Mouse (Mus musculus) liver, embryonic 12.5 days (tissue): Measurements from ENCODE around the gene Nsg2. TPM values are rescaled to one million over a fixed set of nuclear protein-coding genes. Genes with fewer than 3 reads are reported as not detected.
"Not testable (repeated sequence)": the region's sequence is repeated elsewhere in the genome, so short reads cannot be mapped to it uniquely, and the experiment has no call there.

Experiments
- ATAC-seq: fragments of 200-750 bp; cut with Nextera tagmentation; 2 replicates; pipeline ENCODE4 v1.8.0; 2017; ENCODE audit warnings: moderate number of reproducible peaks, mild to moderate bottlenecking, moderate library complexity
- H3K27ac ChIP-seq: fragments of 300-500 bp; sonication (generic); 2 replicates; pipeline ENCODE4 v1.5.1; 2016; ENCODE audit warnings: mild to moderate bottlenecking
- H3K27me3 ChIP-seq: fragments of 300-500 bp; sonication (generic); replicated peaks from 2 replicates; pipeline ENCODE4 v1.6.1; 2016; ENCODE audit warnings: mild to moderate bottlenecking, moderate library complexity
- H3K36me3 ChIP-seq: fragments of 300-500 bp; sonication (generic); 2 replicates; pipeline ENCODE4 v1.6.1; 2016; ENCODE audit warnings: mild to moderate bottlenecking, moderate library complexity
- H3K4me1 ChIP-seq: fragments of 300-500 bp; sonication (generic); 2 replicates; pipeline ENCODE4 v1.6.1; 2016
- H3K4me2 ChIP-seq: fragments of 300-500 bp; sonication (generic); 2 replicates; pipeline ENCODE4 v1.6.1; 2016; ENCODE audit warnings: mild to moderate bottlenecking, moderate library complexity
- H3K4me3 ChIP-seq: fragments of 300-500 bp; sonication (generic); 2 replicates; pipeline ENCODE4 v1.5.1; 2016; ENCODE audit warnings: mild to moderate bottlenecking, moderate library complexity
- H3K9ac ChIP-seq: fragments of 300-500 bp; sonication (generic); 2 replicates; pipeline ENCODE4 v1.6.1; 2016; ENCODE audit warnings: mild to moderate bottlenecking, moderate library complexity
- H3K9me3 ChIP-seq: fragments of 300-500 bp; sonication (generic); replicated peaks from 2 replicates; pipeline ENCODE4 v1.6.1; 2016; ENCODE audit warnings: mild to moderate bottlenecking, moderate library complexity
- WGBS: fragments of 180-500 bp; shearing (Covaris S2); methylation state at CpG from one replicate; pipeline ENCODE4 v1.1.7; 2016; ENCODE audit not compliant: insufficient replicate concordance; 5-methylcytosine and 5-hydroxymethylcytosine counted together
- polyA plus RNA-seq: library from polyadenylated mRNA; unstranded; fragments of >200 nt; fragmentation: Nextera tagmentation; extraction: Ambion mirVana; gene quantifications from 2 replicates; pipeline ENCODE4 v1.2.1, GENCODE M21; 2016

Nsg2 gene
- polyA plus RNA-seq, 1 experiment from 2014 or later: 0.17 TPM

DNA sequence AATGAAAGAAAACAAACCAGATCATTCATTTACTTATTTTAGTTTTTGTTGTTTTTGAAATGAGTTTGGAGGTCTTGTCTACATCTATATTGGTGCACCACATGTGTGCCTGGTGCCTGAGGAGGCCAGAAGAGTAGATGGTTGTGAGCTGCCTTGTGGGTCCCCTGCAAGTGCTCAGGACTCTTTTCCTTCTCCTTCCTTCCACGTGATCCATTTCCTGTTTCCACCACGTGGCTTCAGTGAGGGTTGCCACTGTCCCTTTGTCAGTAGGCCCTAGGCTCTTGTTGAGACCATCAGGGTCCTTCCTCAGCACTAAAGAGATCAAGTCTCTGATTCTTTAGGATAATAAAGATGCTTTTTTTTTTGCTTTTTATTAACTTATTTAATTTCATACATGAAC is 15.5 kb upstream of the Nsg2 start:
- no peak overlapping the region for H3K27ac ChIP-seq
- H3K27me3 ChIP-seq: no peaks in the 10 kb centered on the region
- WGBS: 7% methylated on average over 2 of the region's 2 CpGs
- H3K4me3 ChIP-seq: no peak overlapping the region
- H3K4me1 ChIP-seq: no peaks in the 10 kb centered on the region
- H3K9ac ChIP-seq: no peak overlapping the region
- no peak overlapping the region for H3K4me2 ChIP-seq
- ATAC-seq: no peak
- no peaks in the 10 kb centered on the region; the same call in 1 of the 2 replicates for H3K9me3 ChIP-seq
- H3K36me3 ChIP-seq: no peaks in the 10 kb centered on the region

- Histone ChIP-seq H3K4me2 (no peak overlapping the region), H3K4me3 (no peak overlapping the region), H3K4me1 (no peaks in the 10 kb centered on the region), H3K36me3 (no peaks in the 10 kb centered on the region), H3K9ac (no peak overlapping the region), H3K27ac (no peak overlapping the region), H3K9me3 (no peaks in the 10 kb centered on the region), H3K27me3 (no peaks in the 10 kb centered on the region; the same call in 1 of the 2 replicates)
- 65% methylated on average over 3 of the region's 3 CpGs for WGBS
- no peak for ATAC-seq
These were observed 7.7 kb upstream of the Nsg2 start for GRCm38 (mm10) chr11:31992535-31992934.

DNA sequence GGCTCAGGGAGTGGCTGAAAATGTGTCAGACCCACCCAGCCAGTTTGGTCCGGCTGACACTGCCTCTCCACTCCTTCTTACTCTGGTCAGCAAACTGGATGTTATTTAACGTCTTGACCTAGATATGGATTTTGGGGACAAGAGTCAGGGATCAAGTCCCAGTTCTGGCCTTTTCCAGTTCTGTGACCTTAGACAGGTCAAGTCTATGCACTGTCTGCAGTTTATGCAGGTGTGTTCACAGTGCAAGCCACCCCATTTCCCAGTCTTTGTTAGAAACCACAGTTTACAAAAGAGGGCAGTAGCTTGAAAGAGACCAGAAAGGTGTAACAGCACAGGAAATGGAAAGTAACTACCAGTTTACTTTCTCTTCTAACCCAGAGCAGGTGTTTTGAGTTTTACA is 547 bp upstream of the Nsg2 start:
- Histone ChIP-seq H3K4me2 (no peak overlapping the region), H3K9me3 (no peaks in the 10 kb centered on the region), H3K4me1 (no peaks in the 10 kb centered on the region), H3K9ac (no peak overlapping the region), H3K27ac (no peak overlapping the region), H3K36me3 (no peaks in the 10 kb centered on the region), H3K4me3 (no peak overlapping the region), H3K27me3 (peaks cover 35% of the 10 kb centered on the region)
- ATAC-seq: no peak
- WGBS: 46% methylated on average over 2 of the region's 2 CpGs

GRCm38 (mm10) chr11:32001181-32001910 is 1.1 kb downstream of the Nsg2 start:
- Histone ChIP-seq H3K4me2 (no peak overlapping the region), H3K9me3 (no peaks in the 10 kb centered on the region), H3K4me1 (no peaks in the 10 kb centered on the region), H3K9ac (no peak overlapping the region), H3K27ac (no peak overlapping the region), H3K27me3 (peaks cover 35% of the 10 kb centered on the region), H3K4me3 (no peak overlapping the region), H3K36me3 (no peaks in the 10 kb centered on the region)
- 9% methylated on average over 11 of the region's 11 CpGs for WGBS
- ATAC-seq: no peak

GRCm38 (mm10) chr11:32002670-32003072 is 2.4 kb downstream of the Nsg2 start:
- H3K4me1 ChIP-seq: no peaks in the 10 kb centered on the region
- no peak overlapping the region for H3K9ac ChIP-seq
- no peak overlapping the region for H3K27ac ChIP-seq
- H3K27me3 ChIP-seq: peaks cover 35% of the 10 kb centered on the region
- no peaks in the 10 kb centered on the region for H3K36me3 ChIP-seq
- 0 out of 2 replicates have a peak, but pooled peaks cover 7% of the 10 kb centered on the region for H3K9me3 ChIP-seq
- H3K4me3 ChIP-seq: no peak overlapping the region
- no peak overlapping the region for H3K4me2 ChIP-seq
- ATAC-seq: no peak
- 8% methylated on average over 5 of the region's 5 CpGs for WGBS

DNA sequence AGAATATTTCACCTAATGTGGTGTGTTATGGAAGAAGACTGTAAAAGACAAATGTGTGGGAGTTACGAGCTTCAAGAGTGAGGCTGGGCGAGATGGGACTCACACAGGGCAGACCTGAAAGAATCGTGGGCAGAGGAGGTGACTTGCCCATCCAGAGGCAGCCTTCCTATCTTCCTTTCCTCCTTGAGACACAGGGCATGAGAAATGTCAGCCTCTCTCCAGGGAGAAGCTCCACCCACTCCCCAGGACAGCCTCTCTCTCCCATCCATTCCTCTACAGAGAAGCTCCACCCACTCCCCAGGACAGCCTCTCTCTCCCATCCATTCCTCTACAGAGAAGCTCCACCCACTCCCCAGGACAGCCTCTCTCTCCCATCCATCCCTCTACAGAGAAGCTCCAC is 7.8 kb downstream of the Nsg2 start:
- WGBS: 54% methylated on average over 3 of the region's 3 CpGs
- not testable (repeated sequence) for H3K4me3 ChIP-seq, H3K9me3 ChIP-seq, H3K27me3 ChIP-seq, H3K4me2 ChIP-seq, H3K27ac ChIP-seq, H3K9ac ChIP-seq, H3K4me1 ChIP-seq, H3K36me3 ChIP-seq, ATAC-seq

DNA sequence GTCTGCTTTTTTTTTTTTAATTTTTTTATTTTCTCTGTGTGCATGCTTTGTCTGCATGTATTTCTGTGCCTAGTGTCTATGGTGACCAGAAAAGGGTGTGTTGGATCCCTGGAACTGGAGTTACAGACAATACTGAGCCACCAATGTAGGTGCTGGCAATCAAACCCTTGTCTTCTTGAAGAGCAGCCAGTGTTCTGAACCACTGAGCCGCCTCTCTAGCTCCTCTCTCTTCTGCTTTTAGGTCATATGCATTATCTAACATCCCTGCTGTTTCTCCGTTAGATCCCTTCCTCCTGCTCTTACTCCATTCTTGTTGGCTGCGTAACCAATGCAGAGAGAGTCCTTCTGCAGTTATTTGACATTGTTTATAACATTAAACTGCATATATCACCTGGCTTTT is 8.6 kb downstream of the Nsg2 start:
- H3K27me3 ChIP-seq: no peaks in the 10 kb centered on the region
- H3K9me3 ChIP-seq: 0 out of 2 replicates have a peak, but pooled peaks cover 7% of the 10 kb centered on the region
- no peak overlapping the region for H3K9ac ChIP-seq
- H3K4me1 ChIP-seq: 0 out of 2 replicates have a peak, but pooled peaks cover 3% of the 10 kb centered on the region
- H3K27ac ChIP-seq: no peak overlapping the region
- WGBS: 51% methylated on average over 3 of the region's 3 CpGs
- no peak overlapping the region for H3K4me2 ChIP-seq
- no peaks in the 10 kb centered on the region for H3K36me3 ChIP-seq
- ATAC-seq: no peak
- H3K4me3 ChIP-seq: no peak overlapping the region

DNA sequence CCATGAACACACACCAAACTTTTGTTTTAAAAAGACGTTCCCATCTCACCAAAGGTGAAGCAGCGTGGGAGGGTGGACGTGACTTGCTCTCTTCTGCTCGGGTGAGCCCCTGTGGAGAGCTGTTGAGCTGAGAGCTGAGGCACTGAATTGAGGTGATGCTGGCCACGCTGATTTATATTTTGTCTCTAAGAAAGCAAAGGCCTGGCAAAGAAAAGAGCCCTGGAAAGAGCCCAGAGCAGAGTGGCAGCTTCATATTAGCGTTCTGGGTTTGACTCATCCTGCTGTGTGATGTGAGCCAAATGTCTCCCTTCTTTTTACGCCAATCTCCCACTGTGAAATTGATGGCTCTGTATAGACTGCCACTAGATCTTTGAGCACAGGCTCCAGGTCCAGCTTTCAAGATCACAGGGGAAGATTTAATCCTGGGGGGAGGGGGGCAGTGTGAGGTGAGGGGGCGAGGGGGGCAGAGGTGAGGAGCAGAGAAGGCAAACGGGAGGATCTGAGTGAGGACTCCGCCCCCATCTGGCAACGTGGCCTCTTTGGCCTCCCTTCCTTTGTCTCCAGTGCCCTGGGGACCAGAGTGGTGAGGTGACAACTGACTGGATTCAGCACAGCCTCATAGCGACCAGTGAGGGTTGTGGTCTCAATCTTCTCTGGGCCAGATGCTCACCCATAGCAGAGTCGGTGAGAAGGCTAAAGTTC is 9.8 kb downstream of the Nsg2 start:
- no peaks in the 10 kb centered on the region for H3K27me3 ChIP-seq

DNA sequence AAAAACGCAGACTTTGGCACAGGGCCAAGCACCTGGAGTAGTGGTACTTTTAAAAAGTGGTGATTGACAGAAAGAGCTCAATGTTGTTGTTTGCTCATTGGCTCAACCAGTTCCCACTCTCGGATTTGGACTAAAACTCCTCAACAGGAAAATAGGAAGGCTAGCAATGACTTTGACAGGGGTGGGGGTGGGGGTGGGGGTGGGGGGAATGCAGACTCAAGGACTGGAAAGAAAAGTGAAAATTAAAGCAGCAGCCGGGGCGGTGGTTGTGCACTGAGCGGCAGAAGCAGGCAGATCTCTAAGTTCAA is 10.4 kb downstream of the Nsg2 start:
- Histone ChIP-seq H3K4me3 (no peak overlapping the region), H3K9ac (no peak overlapping the region), H3K27ac (no peak overlapping the region), H3K27me3 (no peaks in the 10 kb centered on the region), H3K36me3 (no peaks in the 10 kb centered on the region), H3K4me1 (0 out of 2 replicates have a peak, but pooled peaks cover 3% of the 10 kb centered on the region), H3K9me3 (0 out of 2 replicates have a peak, but pooled peaks cover 7% of the 10 kb centered on the region), H3K4me2 (no peak overlapping the region)
- WGBS: 61% methylated on average over 5 of the region's 5 CpGs
- ATAC-seq: no peak

More for the DNA sequence above, 9.8 kb downstream of the Nsg2 start:
- Histone ChIP-seq H3K4me2 (no peak overlapping the region), H3K36me3 (no peaks in the 10 kb centered on the region), H3K9ac (no peak overlapping the region), H3K9me3 (0 out of 2 replicates have a peak, but pooled peaks cover 7% of the 10 kb centered on the region), H3K4me3 (no peak overlapping the region), H3K27ac (no peak overlapping the region), H3K4me1 (0 out of 2 replicates have a peak, but pooled peaks cover 3% of the 10 kb centered on the region)
- WGBS: 47% methylated on average over 13 of the region's 13 CpGs
- ATAC-seq: no peak

DNA sequence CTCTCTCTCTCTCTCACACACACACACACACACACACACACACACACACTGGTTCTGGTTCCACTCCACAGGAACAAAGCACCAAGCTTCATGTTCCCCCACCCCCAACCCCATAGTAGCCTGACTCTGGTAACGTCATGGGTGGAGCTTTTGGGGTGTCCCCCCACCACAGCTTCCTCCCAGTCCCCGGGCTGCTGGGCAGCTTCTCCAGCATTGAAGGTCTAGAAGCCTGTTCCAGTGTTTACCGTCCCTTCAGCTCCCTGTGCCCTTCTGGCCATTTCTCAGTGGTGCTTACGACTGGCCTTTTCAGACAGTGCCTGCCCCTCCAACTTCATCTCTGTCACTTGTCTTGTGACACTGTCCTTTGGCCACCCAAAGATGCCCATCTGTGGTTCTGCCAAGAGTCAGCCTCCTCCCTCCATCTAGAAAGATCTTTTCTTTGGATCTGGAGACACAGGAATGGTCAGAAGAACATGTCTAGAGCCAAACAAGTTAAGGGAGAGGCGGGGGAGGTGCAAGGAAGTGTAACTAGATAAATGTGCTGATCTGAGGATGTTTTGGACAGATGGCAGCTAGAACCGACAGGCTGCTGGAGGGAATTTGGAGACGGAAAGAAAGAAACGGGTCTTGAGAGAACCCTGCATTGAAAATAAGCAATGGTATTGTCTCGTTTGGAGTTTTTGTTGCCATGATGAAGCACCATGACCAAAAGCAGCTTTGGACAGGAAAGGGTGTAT is 11.8 kb downstream of the Nsg2 start:
- WGBS: 32% methylated on average over 9 of the region's 9 CpGs
- Histone ChIP-seq H3K27me3 (no peaks in the 10 kb centered on the region), H3K9ac (no peak overlapping the region), H3K4me3 (no peak overlapping the region), H3K36me3 (no peaks in the 10 kb centered on the region), H3K4me1 (0 out of 2 replicates have a peak, but pooled peaks cover 3% of the 10 kb centered on the region), H3K9me3 (0 out of 2 replicates have a peak, but pooled peaks cover 4% of the 10 kb centered on the region), H3K27ac (no peak overlapping the region), H3K4me2 (no peak overlapping the region)
- ATAC-seq: no peak

DNA sequence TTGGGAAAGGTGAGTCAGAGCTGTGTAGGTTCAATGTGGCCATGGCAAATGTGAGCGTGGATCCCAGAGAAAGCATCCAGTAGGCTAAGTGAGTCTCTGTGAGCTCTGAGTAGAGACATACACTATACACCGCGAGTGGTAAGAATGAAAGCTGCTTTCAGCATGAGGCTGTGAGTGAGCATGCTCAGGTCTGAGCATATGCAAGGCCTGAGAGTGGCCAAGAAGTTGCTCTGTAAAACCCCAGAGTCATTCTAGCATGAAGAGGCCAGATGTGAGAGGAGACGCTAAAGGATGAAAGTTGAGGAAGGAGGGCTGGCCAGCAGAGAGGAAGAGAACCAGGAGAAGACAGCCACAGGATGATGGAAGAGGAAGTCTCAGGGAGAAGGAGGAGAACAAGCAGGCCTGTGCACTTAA is 12.8 kb downstream of the Nsg2 start:
- Histone ChIP-seq H3K9me3 (no peaks in the 10 kb centered on the region), H3K4me3 (no peak overlapping the region), H3K36me3 (no peaks in the 10 kb centered on the region), H3K4me2 (no peak overlapping the region), H3K4me1 (0 out of 2 replicates have a peak, but pooled peaks cover 3% of the 10 kb centered on the region), H3K27me3 (no peaks in the 10 kb centered on the region), H3K9ac (no peak overlapping the region), H3K27ac (no peak overlapping the region)
- 64% methylated on average over 4 of the region's 4 CpGs for WGBS
- ATAC-seq: no peak

GRCm38 (mm10) chr11:32013561-32013960 is 13.3 kb downstream of the Nsg2 start:
- Histone ChIP-seq H3K36me3 (no peaks in the 10 kb centered on the region), H3K4me3 (no peak overlapping the region), H3K27ac (no peak overlapping the region), H3K4me2 (no peak overlapping the region), H3K27me3 (no peaks in the 10 kb centered on the region), H3K9ac (no peak overlapping the region), H3K4me1 (0 out of 2 replicates have a peak, but pooled peaks cover 3% of the 10 kb centered on the region), H3K9me3 (no peaks in the 10 kb centered on the region)
- WGBS: 48% methylated on average over 1 of the region's 1 CpGs
- no peak for ATAC-seq
